9 mouse cellular contexts compared by ENCODE assay signal in the genomic region with DNA sequence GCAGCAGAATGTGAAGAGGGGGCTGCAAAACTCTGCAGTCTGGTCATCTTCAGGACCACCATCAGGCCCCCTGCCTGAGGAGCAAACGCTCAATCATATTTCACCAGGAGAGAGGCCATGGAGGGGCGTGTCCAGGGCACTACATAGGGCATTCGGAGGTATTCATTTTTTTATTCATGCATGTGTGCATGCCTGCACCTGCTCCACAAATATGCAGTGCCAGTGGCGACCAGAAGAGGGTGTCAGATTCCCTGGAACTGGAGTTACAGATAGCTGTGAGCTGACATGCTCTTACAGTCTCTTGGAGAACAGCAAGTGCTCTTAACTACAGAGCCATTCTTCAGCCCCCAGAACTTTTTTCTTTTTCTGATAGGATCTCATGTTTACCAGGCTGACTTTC. TPM values are rescaled to one million over a fixed set of nuclear protein-coding genes. Genes with fewer than 3 reads are reported as not detected.
DNase-seq lines count a peak whose midpoint lies in the region; ATAC-seq and TF ChIP-seq lines count a peak whose summit lies in the region.
"Had no signal": no experiment of that assay in that cellular context is flagged by ENCODE, and none has a peak within 500 bp of the region (broad histone marks: within the 10 kb centered on the region; RNA-seq: fewer than 3 reads in every experiment).

No protein-coding gene starts in this region.

- no peaks in the 10 kb centered on the region for H3K9me3 ChIP-seq in heart, postnatal 0 days (replicated peaks; ENCODE audit: control insufficient read depth, low read length)
- no peaks in the 10 kb centered on the region for H3K9me3 ChIP-seq in heart, embryonic 10.5 days
- H3K9me3 ChIP-seq in embryonic facial prominence, embryonic 15.5 days (replicated peaks), result no peaks in the 10 kb centered on the region
- H3K9me3 ChIP-seq in midbrain, embryonic 15.5 days, result 0 out of 2 replicates have a peak, but pooled peaks cover 4% of the 10 kb centered on the region

- 31% methylated on average over 4 of the region's 4 CpGs for WGBS in heart, postnatal 0 days
- 39% methylated on average over 4 of the region's 4 CpGs for WGBS in heart, embryonic 10.5 days
- WGBS in embryonic facial prominence, embryonic 15.5 days, result 32% methylated on average over 4 of the region's 4 CpGs
- 32% methylated on average over 4 of the region's 4 CpGs for WGBS in midbrain, embryonic 15.5 days

- H3K4me1 ChIP-seq in heart, postnatal 0 days (ENCODE audit: control insufficient read depth, insufficient read depth), result no peaks in the 10 kb centered on the region
- H3K4me1 ChIP-seq in heart, embryonic 10.5 days, result no peaks in the 10 kb centered on the region
- no peaks in the 10 kb centered on the region for H3K4me1 ChIP-seq in embryonic facial prominence, embryonic 15.5 days
- no peaks in the 10 kb centered on the region for H3K4me1 ChIP-seq in midbrain, embryonic 15.5 days

- TF ChIP-seq EP300 in heart, postnatal 0 days (IDR thresholded peaks at IDR 0.05; ENCODE audit: low read depth), result no peak

- H3K27ac ChIP-seq in heart, postnatal 0 days (ENCODE audit: low read depth), result no peak overlapping the region
- no peak overlapping the region for H3K27ac ChIP-seq in heart, embryonic 10.5 days
- H3K27ac ChIP-seq in embryonic facial prominence, embryonic 15.5 days (replicated peaks), result no peak overlapping the region
- no peak overlapping the region for H3K27ac ChIP-seq in midbrain, embryonic 15.5 days

- no peaks in the 10 kb centered on the region for H3K36me3 ChIP-seq in heart, postnatal 0 days (replicated peaks; ENCODE audit: control insufficient read depth, insufficient read depth, low read length)
- H3K36me3 ChIP-seq in heart, embryonic 10.5 days, result no peaks in the 10 kb centered on the region
- H3K36me3 ChIP-seq in embryonic facial prominence, embryonic 15.5 days, result no peaks in the 10 kb centered on the region
- H3K36me3 ChIP-seq in midbrain, embryonic 15.5 days (replicated peaks), result no peaks in the 10 kb centered on the region

- H3K4me3 ChIP-seq in heart, postnatal 0 days (ENCODE audit: low read depth, low read length), result no peak overlapping the region
- H3K4me3 ChIP-seq in heart, embryonic 10.5 days, result no peak overlapping the region
- no peak overlapping the region for H3K4me3 ChIP-seq in embryonic facial prominence, embryonic 15.5 days (replicated peaks)
- H3K4me3 ChIP-seq in midbrain, embryonic 15.5 days, result no peak overlapping the region

- H3K27me3 ChIP-seq in heart, postnatal 0 days (ENCODE audit: control insufficient read depth, insufficient read depth, low read length), result no peaks in the 10 kb centered on the region
- H3K27me3 ChIP-seq in heart, embryonic 10.5 days (ENCODE audit: insufficient read depth, poor library complexity, severe bottlenecking), result no peaks in the 10 kb centered on the region
- no peaks in the 10 kb centered on the region for H3K27me3 ChIP-seq in embryonic facial prominence, embryonic 15.5 days
- no peaks in the 10 kb centered on the region for H3K27me3 ChIP-seq in midbrain, embryonic 15.5 days (replicated peaks)

- peak; percentile 36; the same call in 1 of the 2 replicates for ATAC-seq in heart, postnatal 0 days (ENCODE audit: insufficient read depth, low read depth)
- peak; percentile 11; the same call in 1 of the 2 replicates for ATAC-seq in embryonic facial prominence, embryonic 15.5 days (ENCODE audit: insufficient number of reproducible peaks, low FRiP score, low TSS enrichment, low read depth)
- peak; percentile 60; the same call in 1 of the 2 replicates for ATAC-seq in midbrain, embryonic 15.5 days (replicated peaks)

- H3K4me2 ChIP-seq in heart, postnatal 0 days (ENCODE audit: low read depth, low read length), result no peak overlapping the region
- no peak overlapping the region for H3K4me2 ChIP-seq in embryonic facial prominence, embryonic 15.5 days (replicated peaks)
- no peak overlapping the region for H3K4me2 ChIP-seq in midbrain, embryonic 15.5 days

- intact Hi-C loops in left cerebral cortex, postnatal 4 days (cut with DNase I), result no loop called here

- H3K9ac ChIP-seq in heart, postnatal 0 days (replicated peaks; ENCODE audit: low read depth, low read length), result no peak overlapping the region
- no peak overlapping the region for H3K9ac ChIP-seq in embryonic facial prominence, embryonic 15.5 days
- H3K9ac ChIP-seq in midbrain, embryonic 15.5 days, result no peak overlapping the region

- TF ChIP-seq CTCF in heart, postnatal 0 days (IDR thresholded peaks at IDR 0.05; ENCODE audit: low read depth), result peak; percentile 62

- DNase-seq in heart, postnatal 0 days (ENCODE audit: low spot score), result peak; percentile 18
- no peak for DNase-seq in heart, embryonic 10.5 days (ENCODE audit: low spot score)
- DNase-seq in adrenal gland, postnatal 14 days, result peak; percentile 68
- peak; percentile 37 for DNase-seq in induced T-regulatory cell, adult 2 months (ENCODE audit: low read depth)
- DNase-seq in left cerebral cortex, postnatal 4 days, result peak; percentile 69
- DNase-seq in thymus, postnatal 14 days, result peak; percentile 46

RNA-seq across cellular contexts. Expression of a gene that starts 56.4 kb away (rescaled TPM):
- not detected in 2 replicates for total RNA-seq in heart, postnatal 0 days (2014; rRNA removed; ENCODE audit: low replicate concordance)
- not detected in 2 replicates for polyA plus RNA-seq in heart, postnatal 0 days (2015; fragmentation: Nextera tagmentation; extraction: Ambion mirVana)
- not detected in 2 replicates for polyA plus RNA-seq in heart, embryonic 10.5 days (2016; fragmentation: Nextera tagmentation; extraction: Ambion mirVana)
- total RNA-seq in adrenal gland, postnatal 14 days (2021), result not detected in 2 replicates
- polyA plus RNA-seq in embryonic facial prominence, embryonic 15.5 days (2015; fragmentation: Nextera tagmentation; extraction: Ambion mirVana), result not detected in 2 replicates
- 1 to 10 TPM; 3.3 to 5.4 TPM for total RNA-seq in left cerebral cortex, postnatal 4 days (2021)
- polyA plus RNA-seq in midbrain, embryonic 15.5 days (2015; fragmentation: Nextera tagmentation; extraction: Ambion mirVana), result 2.7 and 2.9 TPM in 2 replicates
- total RNA-seq: adrenal gland, postnatal 4 days had no signal
